Mouse (Mus musculus): ENCODE results near the gene Usp22.

- no peak for TF ChIP-seq POLR2A (IDR thresholded peaks at IDR 0.05; ENCODE audit: insufficient read depth, low read depth, low read length)
- no peak for TF ChIP-seq CTCF (IDR thresholded peaks at IDR 0.05; ENCODE audit: insufficient read depth, low read depth, low read length)
Observed at GRCm38 (mm10) chr11:61192779-61193178, 17.9 kb upstream of the Usp22 start.

All from olfactory bulb, adult 2 months (tissue).